Mouse (Mus musculus): Measurements from ENCODE around the gene Palb2. TPM values are rescaled to one million over a fixed set of nuclear protein-coding genes. Genes with fewer than 3 reads are reported as not detected.

The Palb2 gene
- total RNA-seq, 2 experiments from 2014 or later = 0.92 to 0.95 TPM

GRCm38 (mm10) chr7:122099222-122099621 lies 33.6 kb downstream of the Palb2 start:
- peak; percentile 34 to 52 for DNase-seq

GRCm38 (mm10) chr7:122098009-122098408 lies 34.8 kb downstream of the Palb2 start:
- DNase-seq = no peak

- no peak for DNase-seq
Observed at GRCm38 (mm10) chr7:122094564-122095330, 38.0 kb downstream of the Palb2 start.

- DNase-seq = no peak
Observed at GRCm38 (mm10) chr7:122087195-122087982, 45.4 kb downstream of the Palb2 start.

GRCm38 (mm10) chr7:122081071-122081470 lies 51.7 kb downstream of the Palb2 start:
- DNase-seq = no peak

DNA sequence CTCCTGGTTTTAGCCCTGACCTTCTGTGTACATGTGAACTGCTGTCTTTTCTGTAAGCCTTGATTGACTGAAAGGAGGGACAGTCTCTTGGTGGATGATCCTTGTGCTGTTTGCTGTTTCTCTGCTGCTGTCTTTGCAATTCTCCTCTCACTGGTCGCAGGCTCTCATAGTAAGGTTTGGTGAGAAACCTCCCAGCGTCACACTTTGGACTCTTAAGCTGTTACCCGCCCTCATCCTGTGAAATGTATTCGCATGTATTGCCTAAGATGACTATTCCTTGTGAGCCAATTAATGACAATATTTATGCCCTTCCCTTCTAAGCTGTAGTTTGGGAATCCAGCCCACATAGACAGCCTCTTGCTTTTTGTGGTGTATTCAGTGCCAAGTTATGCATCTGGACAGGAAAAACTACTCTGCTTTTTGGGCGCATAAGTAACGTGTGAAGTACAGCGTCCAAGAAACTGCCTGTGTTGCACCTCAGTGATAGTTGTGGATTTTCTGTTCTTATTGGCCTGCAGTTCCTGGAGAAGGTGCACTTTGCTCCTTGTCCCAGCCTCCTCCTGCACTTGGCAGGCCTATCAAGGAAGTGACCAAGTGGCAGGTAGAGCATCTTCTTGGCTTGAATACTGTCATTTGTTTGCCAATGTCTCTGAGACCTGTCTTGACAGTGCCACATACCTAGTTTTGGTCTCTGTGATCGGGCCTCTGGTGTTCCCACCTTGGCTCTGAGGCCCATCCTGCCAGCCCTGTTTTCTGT lies 52.8 kb downstream of the Palb2 start:
- DNase-seq = no peak

DNA sequence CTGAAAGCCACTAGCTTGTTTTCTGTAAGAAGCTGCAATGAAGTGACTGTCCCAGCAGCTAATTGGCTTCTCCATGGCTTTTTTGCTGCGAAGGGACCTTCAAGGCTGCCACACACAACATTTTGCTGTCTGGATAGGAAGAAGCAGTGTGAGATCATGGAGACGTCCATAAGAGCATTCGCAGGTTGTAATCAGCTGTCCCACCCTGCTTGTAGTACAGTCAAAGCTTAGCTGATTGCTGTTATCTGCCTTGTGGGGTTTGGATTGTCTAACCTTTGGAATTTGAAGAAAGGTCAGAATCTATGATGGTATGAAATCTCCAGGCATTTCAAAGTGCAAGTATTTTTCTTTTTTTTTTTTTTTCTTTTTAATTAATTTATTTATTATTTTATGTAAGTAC lies 58.4 kb downstream of the Palb2 start:
- no peak for DNase-seq

GRCm38 (mm10) chr7:122067517-122068381 lies 65.0 kb downstream of the Palb2 start:
- DNase-seq = peak in 1 of 2 experiments; percentile 39

GRCm38 (mm10) chr7:122066945-122067516 lies 65.8 kb downstream of the Palb2 start, which contains the start of the genes Ubfd1 and Ears2:
Gene Ubfd1 (plus strand): TSS chr7:122067175.
Gene Ears2 (minus strand): TSS chr7:122067263.
- DNase-seq = peak; percentile 97 to 99

DNA sequence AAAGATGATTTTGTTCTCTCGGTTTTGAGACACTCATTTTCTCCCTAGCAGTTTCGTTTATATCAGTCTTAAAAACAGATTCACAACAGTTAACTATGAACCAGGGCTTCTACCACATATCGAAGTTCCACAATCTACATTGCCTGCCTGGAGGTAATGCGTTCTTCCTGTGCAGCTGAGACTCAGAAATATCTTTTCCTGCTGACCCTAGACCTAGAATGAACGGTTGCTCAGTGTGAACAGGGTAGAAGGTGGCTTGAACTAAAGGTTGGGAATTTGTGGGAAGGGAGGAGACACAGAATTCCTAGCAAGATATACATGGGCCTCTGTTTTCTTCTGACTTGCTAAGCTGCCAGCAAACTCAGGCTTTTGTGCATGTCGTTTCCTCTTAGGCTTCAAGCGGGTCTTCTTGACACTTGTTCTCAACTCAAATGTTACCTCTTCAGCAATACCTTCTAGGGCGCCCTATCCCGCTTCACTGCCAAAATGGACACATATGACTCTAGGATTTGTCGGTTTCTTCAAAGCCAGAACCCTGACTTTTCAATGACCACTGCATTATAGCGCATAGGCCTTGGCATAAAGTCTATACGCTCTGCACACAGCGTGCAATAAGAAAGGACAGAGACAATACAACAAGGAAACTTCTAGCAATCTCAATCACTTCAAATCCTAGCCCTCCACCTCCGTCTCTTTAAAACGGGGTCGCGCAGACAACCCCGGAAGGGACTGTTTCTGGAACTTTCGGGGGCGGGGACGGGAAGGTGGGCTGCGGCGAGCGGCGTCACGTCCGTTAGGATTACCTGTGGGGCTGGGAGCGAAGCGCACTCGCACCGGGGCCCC lies 66.5 kb downstream of the Palb2 start:
- no peak for DNase-seq

DNA sequence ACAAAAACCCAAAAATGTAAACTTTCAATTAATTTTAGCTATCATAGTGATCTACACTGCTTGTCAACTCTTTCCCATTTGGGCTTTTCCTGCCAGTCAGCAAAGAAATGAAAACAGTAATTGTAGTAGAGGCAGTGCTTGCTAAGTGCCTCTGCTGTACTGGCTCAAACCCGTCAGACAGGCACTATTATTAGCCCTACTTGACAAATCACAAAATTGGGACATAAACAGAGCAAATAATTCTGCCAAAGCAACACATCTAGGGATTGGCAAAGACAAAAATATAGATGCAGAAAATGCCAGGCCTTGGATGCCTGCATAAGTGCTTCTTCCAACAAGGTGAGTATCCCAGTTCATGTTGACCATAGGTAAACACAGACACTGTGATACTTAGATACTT lies 67.1 kb downstream of the Palb2 start:
- DNase-seq = no peak

Other genes with a start within 250 kb of the Palb2 start
- gene Cog7, start 151.3 kb downstream of the Palb2 start, total RNA-seq (2021) = 10 to 100 TPM; 17.3 to 19.3 TPM
- 10 to 100 TPM; 36.1 to 36.3 TPM for gene Gga2, start 111.8 kb downstream of the Palb2 start, total RNA-seq (2021)
- gene Ubfd1, start 65.8 kb downstream of the Palb2 start, total RNA-seq (2021) = 10 to 100 TPM; 36.1 to 41.1 TPM
- 10 to 100 TPM; 12.3 to 13.4 TPM for gene Ears2, start 65.7 kb downstream of the Palb2 start, total RNA-seq (2021)
- 1,000 to 10,000 TPM; 1,776 to 1,815 TPM for gene Ndufab1, start 31.1 kb downstream of the Palb2 start, total RNA-seq (2021)
- 10 to 100 TPM; 26.4 to 28.3 TPM for gene Dctn5, start 56 bp upstream of the Palb2 start, total RNA-seq (2021)
- gene Plk1, start 26.5 kb upstream of the Palb2 start, total RNA-seq (2021) = under 1 TPM; 0.41 to 0.94 TPM
- not detected for gene Ern2, start 53.2 kb upstream of the Palb2 start, total RNA-seq (2021)
- gene Chp2, start 86.5 kb upstream of the Palb2 start, total RNA-seq (2021) = 1 to 10 TPM; 3.7 to 3.8 TPM
- gene Prkcb, start 155.8 kb upstream of the Palb2 start, total RNA-seq (2021) = 1 to 10 TPM; 3.4 to 8.6 TPM

Measured in heart, adult 18-20 months (tissue).